Mouse (Mus musculus): ENCODE measurements around the gene Grip1. TPM values are rescaled to one million over a fixed set of nuclear protein-coding genes. Genes with fewer than 3 reads are reported as not detected.

The Grip1 gene
- polyA plus RNA-seq, 1 experiment from 2014 or later = 4.7 TPM

- WGBS = 67% methylated on average over 3 of the region's 3 CpGs
- Histone ChIP-seq H3K9ac (no peak overlapping the region), H3K36me3 (no peaks in the 10 kb centered on the region), H3K9me3 (no peaks in the 10 kb centered on the region), H3K4me1 (peaks cover 8% of the 10 kb centered on the region), H3K4me2 (no peak overlapping the region), H3K27me3 (no peaks in the 10 kb centered on the region), H3K27ac (no peak overlapping the region), H3K4me3 (no peak overlapping the region)
- ATAC-seq (ENCODE audit: insufficient number of reproducible peaks, insufficient read depth, low FRiP score, low TSS enrichment, low read depth) = no peak
Observed at GRCm38 (mm10) chr10:119684377-119684826, 230.8 kb downstream of the Grip1 start.

GRCm38 (mm10) chr10:119691358-119692083 lies 237.9 kb downstream of the Grip1 start:
- peak overlapping the region; percentile 35 for H3K4me3 ChIP-seq
- H3K4me2 ChIP-seq = peak overlapping the region; percentile 62
- WGBS = 2% methylated on average over 16 of the region's 16 CpGs
- H3K9me3 ChIP-seq = no peaks in the 10 kb centered on the region
- H3K9ac ChIP-seq = no peak overlapping the region
- no peak for ATAC-seq (ENCODE audit: insufficient number of reproducible peaks, insufficient read depth, low FRiP score, low TSS enrichment, low read depth)
- H3K4me1 ChIP-seq = peaks cover 35% of the 10 kb centered on the region
- peaks cover 47% of the 10 kb centered on the region for H3K27me3 ChIP-seq
- no peak overlapping the region for H3K27ac ChIP-seq
- no peaks in the 10 kb centered on the region for H3K36me3 ChIP-seq

- Histone ChIP-seq H3K36me3 (no peaks in the 10 kb centered on the region), H3K4me1 (peaks cover 35% of the 10 kb centered on the region), H3K9ac (0 out of 2 replicates have a peak overlapping the region, but pooled peaks have one; percentile 44), H3K9me3 (no peaks in the 10 kb centered on the region), H3K4me2 (peak overlapping the region; percentile 62), H3K27me3 (peaks cover 47% of the 10 kb centered on the region), H3K27ac (no peak overlapping the region), H3K4me3 (peak overlapping the region; percentile 35)
- 3% methylated on average over 26 of the region's 26 CpGs for WGBS
- no peak for ATAC-seq (ENCODE audit: insufficient number of reproducible peaks, insufficient read depth, low FRiP score, low TSS enrichment, low read depth)
Observed at GRCm38 (mm10) chr10:119692284-119692890, 238.8 kb downstream of the Grip1 start.

- peaks cover 47% of the 10 kb centered on the region for H3K27me3 ChIP-seq
- no peaks in the 10 kb centered on the region for H3K9me3 ChIP-seq
- no peak for ATAC-seq (ENCODE audit: insufficient number of reproducible peaks, insufficient read depth, low FRiP score, low TSS enrichment, low read depth)
- H3K4me2 ChIP-seq = no peak overlapping the region
- H3K4me3 ChIP-seq = no peak overlapping the region
- no peaks in the 10 kb centered on the region for H3K36me3 ChIP-seq
- peaks cover 33% of the 10 kb centered on the region for H3K4me1 ChIP-seq
- H3K27ac ChIP-seq = no peak overlapping the region
- H3K9ac ChIP-seq = no peak overlapping the region
- 61% methylated on average over 5 of the region's 5 CpGs for WGBS
Observed at GRCm38 (mm10) chr10:119693400-119693799, 239.8 kb downstream of the Grip1 start.

GRCm38 (mm10) chr10:119697257-119697798 lies 243.7 kb downstream of the Grip1 start:
- 73% methylated on average over 9 of the region's 9 CpGs for WGBS
- H3K27ac ChIP-seq = no peak overlapping the region
- no peak for ATAC-seq (ENCODE audit: insufficient number of reproducible peaks, insufficient read depth, low FRiP score, low TSS enrichment, low read depth)
- no peaks in the 10 kb centered on the region for H3K9me3 ChIP-seq
- no peak overlapping the region for H3K4me3 ChIP-seq
- H3K36me3 ChIP-seq = no peaks in the 10 kb centered on the region
- no peak overlapping the region for H3K4me2 ChIP-seq
- H3K9ac ChIP-seq = no peak overlapping the region
- H3K4me1 ChIP-seq = peaks cover 4% of the 10 kb centered on the region; the same call in 1 of the 2 replicates
- H3K27me3 ChIP-seq = peaks cover 22% of the 10 kb centered on the region

- Histone ChIP-seq H3K9ac (no peak overlapping the region), H3K27ac (no peak overlapping the region), H3K9me3 (no peaks in the 10 kb centered on the region), H3K27me3 (no peaks in the 10 kb centered on the region), H3K4me2 (no peak overlapping the region), H3K36me3 (no peaks in the 10 kb centered on the region), H3K4me3 (no peak overlapping the region), H3K4me1 (no peaks in the 10 kb centered on the region)
- no peak for ATAC-seq (ENCODE audit: insufficient number of reproducible peaks, insufficient read depth, low FRiP score, low TSS enrichment, low read depth)
- 55% methylated on average over 4 of the region's 4 CpGs for WGBS
Observed at GRCm38 (mm10) chr10:119705348-119705747, 251.7 kb downstream of the Grip1 start.

- no peaks in the 10 kb centered on the region for H3K4me1 ChIP-seq
- ATAC-seq (ENCODE audit: insufficient number of reproducible peaks, insufficient read depth, low FRiP score, low TSS enrichment, low read depth) = no peak
- H3K27me3 ChIP-seq = no peaks in the 10 kb centered on the region
- no peak overlapping the region for H3K4me2 ChIP-seq
- no peaks in the 10 kb centered on the region for H3K9me3 ChIP-seq
- 87% methylated on average over 4 of the region's 4 CpGs for WGBS
- H3K27ac ChIP-seq = no peak overlapping the region
- no peak overlapping the region for H3K4me3 ChIP-seq
- no peak overlapping the region for H3K9ac ChIP-seq
- H3K36me3 ChIP-seq = no peaks in the 10 kb centered on the region
Observed at GRCm38 (mm10) chr10:119706281-119706680, 252.7 kb downstream of the Grip1 start.

- H3K9ac ChIP-seq = no peak overlapping the region
- WGBS = 94% methylated on average over 10 of the region's 10 CpGs
- ATAC-seq (ENCODE audit: insufficient number of reproducible peaks, insufficient read depth, low FRiP score, low TSS enrichment, low read depth) = no peak
- no peak overlapping the region for H3K27ac ChIP-seq
- H3K4me2 ChIP-seq = no peak overlapping the region
- H3K36me3 ChIP-seq = no peaks in the 10 kb centered on the region
- no peaks in the 10 kb centered on the region for H3K9me3 ChIP-seq
- no peak overlapping the region for H3K4me3 ChIP-seq
- no peaks in the 10 kb centered on the region for H3K4me1 ChIP-seq
- no peaks in the 10 kb centered on the region for H3K27me3 ChIP-seq
Observed at GRCm38 (mm10) chr10:119706983-119707382, 253.4 kb downstream of the Grip1 start.

GRCm38 (mm10) chr10:119721887-119722286 lies 268.3 kb downstream of the Grip1 start:
- 57% methylated on average over 3 of the region's 3 CpGs for WGBS
- no peak overlapping the region for H3K4me2 ChIP-seq
- no peak overlapping the region for H3K9ac ChIP-seq
- no peaks in the 10 kb centered on the region for H3K9me3 ChIP-seq
- H3K36me3 ChIP-seq = no peaks in the 10 kb centered on the region
- H3K27me3 ChIP-seq = no peaks in the 10 kb centered on the region
- ATAC-seq (ENCODE audit: insufficient number of reproducible peaks, insufficient read depth, low FRiP score, low TSS enrichment, low read depth) = no peak
- H3K27ac ChIP-seq = no peak overlapping the region
- peaks cover 15% of the 10 kb centered on the region; the same call in 1 of the 2 replicates for H3K4me1 ChIP-seq
- H3K4me3 ChIP-seq = no peak overlapping the region

- H3K9me3 ChIP-seq = no peaks in the 10 kb centered on the region
- no peak for ATAC-seq (ENCODE audit: insufficient number of reproducible peaks, insufficient read depth, low FRiP score, low TSS enrichment, low read depth)
- no peak overlapping the region for H3K4me3 ChIP-seq
Observed at GRCm38 (mm10) chr10:119722471-119722870, 268.8 kb downstream of the Grip1 start.

GRCm38 (mm10) chr10:119723671-119724070 lies 270.0 kb downstream of the Grip1 start:
- WGBS = 51% methylated on average over 9 of the region's 9 CpGs
- H3K9me3 ChIP-seq = no peaks in the 10 kb centered on the region
- no peak overlapping the region for H3K4me3 ChIP-seq
- H3K4me1 ChIP-seq = peaks cover 15% of the 10 kb centered on the region; the same call in 1 of the 2 replicates
- no peaks in the 10 kb centered on the region for H3K27me3 ChIP-seq
- H3K9ac ChIP-seq = no peak overlapping the region
- no peak overlapping the region for H3K4me2 ChIP-seq
- ATAC-seq (ENCODE audit: insufficient number of reproducible peaks, insufficient read depth, low FRiP score, low TSS enrichment, low read depth) = no peak
- H3K36me3 ChIP-seq = no peaks in the 10 kb centered on the region
- no peak overlapping the region for H3K27ac ChIP-seq

More at GRCm38 (mm10) chr10:119722471-119722870, 268.8 kb downstream of the Grip1 start:
- 16% methylated on average over 2 of the region's 2 CpGs for WGBS
- no peak overlapping the region for H3K27ac ChIP-seq
- H3K4me2 ChIP-seq = no peak overlapping the region
- H3K9ac ChIP-seq = no peak overlapping the region
- no peaks in the 10 kb centered on the region for H3K36me3 ChIP-seq
- H3K4me1 ChIP-seq = peaks cover 15% of the 10 kb centered on the region; the same call in 1 of the 2 replicates
- no peaks in the 10 kb centered on the region for H3K27me3 ChIP-seq

GRCm38 (mm10) chr10:119725363-119725762 lies 271.7 kb downstream of the Grip1 start:
- no peak for ATAC-seq (ENCODE audit: insufficient number of reproducible peaks, insufficient read depth, low FRiP score, low TSS enrichment, low read depth)

More at GRCm38 (mm10) chr10:119725363-119725762, 271.7 kb downstream of the Grip1 start:
- Histone ChIP-seq H3K4me2 (no peak overlapping the region), H3K9me3 (no peaks in the 10 kb centered on the region), H3K4me1 (peaks cover 15% of the 10 kb centered on the region; the same call in 1 of the 2 replicates), H3K9ac (no peak overlapping the region), H3K27me3 (no peaks in the 10 kb centered on the region), H3K27ac (no peak overlapping the region), H3K4me3 (no peak overlapping the region), H3K36me3 (no peaks in the 10 kb centered on the region)
- WGBS = 63% methylated on average over 5 of the region's 5 CpGs
